Comparison of ENCODE assay signal across 27 mouse cellular contexts in the genomic region with DNA sequence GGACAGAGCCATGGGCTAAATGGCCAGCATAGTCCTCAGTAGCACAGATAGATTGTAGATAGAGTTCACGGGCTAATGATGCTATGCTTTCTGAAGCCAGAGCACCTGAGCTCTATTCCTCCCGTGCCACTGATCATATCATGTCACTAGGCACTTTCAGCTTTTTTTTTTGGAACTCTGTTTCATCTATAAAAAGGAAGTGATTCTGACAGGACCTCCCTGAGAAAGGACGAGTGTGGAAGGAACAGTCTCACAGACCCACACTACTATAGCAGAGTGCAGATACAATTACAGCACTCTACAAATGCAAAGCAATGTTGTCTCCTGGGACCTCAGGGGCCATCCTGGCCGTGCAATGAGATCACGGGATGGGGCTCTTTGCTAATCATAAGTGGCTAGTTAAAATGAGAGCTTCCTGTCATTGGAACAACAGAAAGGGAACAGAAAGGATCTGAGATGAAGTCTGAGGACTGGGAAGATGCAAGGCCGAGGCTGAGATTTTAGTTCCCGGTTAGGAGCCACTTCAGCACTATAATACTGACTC.
"Had no signal": no experiment of that assay in that cellular context is flagged by ENCODE, and none has a peak within 500 bp of the region (broad histone marks: within the 10 kb centered on the region; RNA-seq: fewer than 3 reads in every experiment).

No protein-coding gene starts in this region.

- H3K27me3 ChIP-seq: heart, embryonic 12.5 days; hindbrain, embryonic 12.5 days; intestine, embryonic 15.5 days; kidney, embryonic 15.5 days; limb, embryonic 12.5 days; liver, embryonic 13.5 days; liver, embryonic 15.5 days had no signal

- H3K9ac ChIP-seq: heart, embryonic 12.5 days; hindbrain, embryonic 12.5 days; hindbrain, embryonic 14.5 days; intestine, embryonic 15.5 days; kidney, embryonic 15.5 days; limb, embryonic 12.5 days; liver, embryonic 13.5 days; liver, embryonic 15.5 days had no signal

- H3K4me2 ChIP-seq: heart, embryonic 12.5 days; hindbrain, embryonic 12.5 days; hindbrain, embryonic 14.5 days; intestine, embryonic 15.5 days; kidney, embryonic 15.5 days; limb, embryonic 12.5 days; liver, embryonic 11.5 days; liver, embryonic 13.5 days; liver, embryonic 15.5 days had no signal

- H3K36me3 ChIP-seq: heart, embryonic 10.5 days; heart, embryonic 12.5 days; hindbrain, embryonic 10.5 days; hindbrain, embryonic 12.5 days; intestine, embryonic 15.5 days; kidney, embryonic 15.5 days; limb, embryonic 12.5 days; liver, embryonic 13.5 days; liver, embryonic 15.5 days had no signal

- H3K4me3 ChIP-seq: heart, embryonic 10.5 days; heart, embryonic 12.5 days; hindbrain, embryonic 10.5 days; hindbrain, embryonic 12.5 days; intestine, embryonic 15.5 days; kidney, embryonic 15.5 days; limb, embryonic 12.5 days; liver, embryonic 13.5 days; liver, embryonic 15.5 days had no signal

- ATAC-seq: hindbrain, embryonic 16.5 days; inflammation-experienced regulatory T-cells, adult 6 months; intestine, embryonic 15.5 days; intestine, postnatal 0 days had no signal

- DNase-seq: gastrocnemius, postnatal 14 days; gastrocnemius, postnatal 36 days; heart, postnatal 10 days; heart, postnatal 4 days; kidney, adult 2 months; kidney, adult 9 months; kidney, postnatal 14 days; kidney, postnatal 36 days; layer of hippocampus, adult 9-11 months; layer of hippocampus, postnatal 36 days; left cerebral cortex, postnatal 4 days; liver; liver, embryonic 13.5 days had no signal

- H3K4me1 ChIP-seq: heart, embryonic 10.5 days; hindbrain, embryonic 12.5 days; kidney, embryonic 15.5 days; limb, embryonic 12.5 days; liver, embryonic 13.5 days; liver, embryonic 15.5 days had no signal

- H3K9me3 ChIP-seq: heart, embryonic 10.5 days; heart, embryonic 12.5 days; hindbrain, embryonic 10.5 days; hindbrain, embryonic 12.5 days; intestine, embryonic 15.5 days; kidney, embryonic 15.5 days; limb, embryonic 12.5 days; liver, embryonic 13.5 days; liver, embryonic 15.5 days had no signal

- H3K27ac ChIP-seq: heart, embryonic 10.5 days; hindbrain, embryonic 10.5 days; hindbrain, embryonic 12.5 days; hindbrain, embryonic 14.5 days; intestine, embryonic 15.5 days; kidney, embryonic 15.5 days; kidney, postnatal 0 days; limb, embryonic 12.5 days; liver, embryonic 13.5 days; liver, embryonic 15.5 days had no signal
